Mouse (Mus musculus): ENCODE measurements around the gene Wasl. TPM values are rescaled to one million over a fixed set of nuclear protein-coding genes. Genes with fewer than 3 reads are reported as not detected.
A peak's percentile ranks its signal among the peaks of the same experiment; 100 is the strongest.

The Wasl gene
- polyA plus RNA-seq, 1 experiment, result 39.3 TPM

- no peak for DNase-seq
- Histone ChIP-seq H3K27ac (ENCODE audit: insufficient read depth, low read depth, low read length) (no peak overlapping the region), H3K27me3 (replicated peaks; ENCODE audit: control insufficient read depth, insufficient read depth, low read length) (no peaks in the 10 kb centered on the region), H3K4me1 (ENCODE audit: control insufficient read depth, insufficient read depth, low read length) (0 out of 2 replicates have a peak, but pooled peaks cover 2% of the 10 kb centered on the region), H3K4me3 (ENCODE audit: insufficient read depth, low read depth, low read length) (no peak overlapping the region), H3K36me3 (ENCODE audit: control insufficient read depth, insufficient read depth, low read length) (no peaks in the 10 kb centered on the region)
- TF ChIP-seq CTCF (conservative IDR thresholded peaks at IDR 0.05; ENCODE audit: insufficient read depth, insufficient read length, low read depth, low read length), result no peak
- no peak for TF ChIP-seq POLR2A (IDR thresholded peaks at IDR 0.05; ENCODE audit: low read depth, low read length)
- 88% methylated on average over 6 of the region's 6 CpGs for WGBS
These were observed 64.7 kb downstream of the Wasl start for GRCm38 (mm10) chr6:24600134-24600533.

GRCm38 (mm10) chr6:24599639-24600038 is 65.2 kb downstream of the Wasl start:
- Histone ChIP-seq H3K36me3 (ENCODE audit: control insufficient read depth, insufficient read depth, low read length) (no peaks in the 10 kb centered on the region), H3K27ac (ENCODE audit: insufficient read depth, low read depth, low read length) (no peak overlapping the region), H3K4me1 (ENCODE audit: control insufficient read depth, insufficient read depth, low read length) (0 out of 2 replicates have a peak, but pooled peaks cover 2% of the 10 kb centered on the region), H3K27me3 (replicated peaks; ENCODE audit: control insufficient read depth, insufficient read depth, low read length) (no peaks in the 10 kb centered on the region), H3K4me3 (ENCODE audit: insufficient read depth, low read depth, low read length) (no peak overlapping the region)
- WGBS, result 90% methylated on average over 5 of the region's 5 CpGs
- no peak for TF ChIP-seq CTCF (conservative IDR thresholded peaks at IDR 0.05; ENCODE audit: insufficient read depth, insufficient read length, low read depth, low read length)
- no peak for TF ChIP-seq POLR2A (IDR thresholded peaks at IDR 0.05; ENCODE audit: low read depth, low read length)
- DNase-seq, result no peak

- TF ChIP-seq POLR2A (IDR thresholded peaks at IDR 0.05; ENCODE audit: low read depth, low read length) (no peak), CTCF (conservative IDR thresholded peaks at IDR 0.05; ENCODE audit: insufficient read depth, insufficient read length, low read depth, low read length) (no peak)
- Histone ChIP-seq H3K27ac (ENCODE audit: insufficient read depth, low read depth, low read length) (no peak overlapping the region), H3K4me1 (ENCODE audit: control insufficient read depth, insufficient read depth, low read length) (0 out of 2 replicates have a peak, but pooled peaks cover 2% of the 10 kb centered on the region), H3K36me3 (ENCODE audit: control insufficient read depth, insufficient read depth, low read length) (no peaks in the 10 kb centered on the region), H3K27me3 (replicated peaks; ENCODE audit: control insufficient read depth, insufficient read depth, low read length) (no peaks in the 10 kb centered on the region), H3K4me3 (ENCODE audit: insufficient read depth, low read depth, low read length) (no peak overlapping the region)
- WGBS, result 96% methylated on average over 6 of the region's 6 CpGs
- no peak for DNase-seq
These were observed 65.6 kb downstream of the Wasl start for GRCm38 (mm10) chr6:24599179-24599578.

- no peaks in the 10 kb centered on the region for H3K27me3 ChIP-seq (replicated peaks; ENCODE audit: control insufficient read depth, insufficient read depth, low read length)
- WGBS, result 85% methylated on average over 10 of the region's 10 CpGs
These were observed 67.3 kb downstream of the Wasl start, which contains the start of gene Lmod2 for GRCm38 (mm10) chr6:24597500-24597899. Lmod2 (plus strand) TSS chr6:24597762.

GRCm38 (mm10) chr6:24591525-24592218 is 73.1 kb downstream of the Wasl start:
- DNase-seq, result no peak
- TF ChIP-seq CTCF (conservative IDR thresholded peaks at IDR 0.05; ENCODE audit: insufficient read depth, insufficient read length, low read depth, low read length) (no peak), POLR2A (IDR thresholded peaks at IDR 0.05; ENCODE audit: low read depth, low read length) (no peak)
- Histone ChIP-seq H3K27ac (ENCODE audit: insufficient read depth, low read depth, low read length) (no peak overlapping the region), H3K4me3 (ENCODE audit: insufficient read depth, low read depth, low read length) (no peak overlapping the region), H3K36me3 (ENCODE audit: control insufficient read depth, insufficient read depth, low read length) (no peaks in the 10 kb centered on the region), H3K4me1 (ENCODE audit: control insufficient read depth, insufficient read depth, low read length) (no peaks in the 10 kb centered on the region), H3K27me3 (replicated peaks; ENCODE audit: control insufficient read depth, insufficient read depth, low read length) (no peaks in the 10 kb centered on the region)
- 58% methylated on average over 10 of the region's 10 CpGs for WGBS

More at GRCm38 (mm10) chr6:24597500-24597899, 67.3 kb downstream of the Wasl start, which contains the start of gene Lmod2:
- no peaks in the 10 kb centered on the region for H3K36me3 ChIP-seq (ENCODE audit: control insufficient read depth, insufficient read depth, low read length)
- H3K4me1 ChIP-seq (ENCODE audit: control insufficient read depth, insufficient read depth, low read length), result 0 out of 2 replicates have a peak, but pooled peaks cover 2% of the 10 kb centered on the region
- TF ChIP-seq CTCF (conservative IDR thresholded peaks at IDR 0.05; ENCODE audit: insufficient read depth, insufficient read length, low read depth, low read length) (no peak), POLR2A (IDR thresholded peaks at IDR 0.05; ENCODE audit: low read depth, low read length) (no peak)
- no peak within 1 kb of the TSS for H3K4me3 ChIP-seq (ENCODE audit: insufficient read depth, low read depth, low read length)
- no peak within 1 kb of the TSS for H3K27ac ChIP-seq (ENCODE audit: insufficient read depth, low read depth, low read length)
- no peak for DNase-seq

- Histone ChIP-seq H3K27ac (ENCODE audit: insufficient read depth, low read depth, low read length) (no peak overlapping the region), H3K27me3 (replicated peaks; ENCODE audit: control insufficient read depth, insufficient read depth, low read length) (no peaks in the 10 kb centered on the region), H3K4me1 (ENCODE audit: control insufficient read depth, insufficient read depth, low read length) (no peaks in the 10 kb centered on the region), H3K36me3 (ENCODE audit: control insufficient read depth, insufficient read depth, low read length) (no peaks in the 10 kb centered on the region), H3K4me3 (ENCODE audit: insufficient read depth, low read depth, low read length) (no peak overlapping the region)
- no peak for DNase-seq
- TF ChIP-seq CTCF (conservative IDR thresholded peaks at IDR 0.05; ENCODE audit: insufficient read depth, insufficient read length, low read depth, low read length) (no peak), POLR2A (IDR thresholded peaks at IDR 0.05; ENCODE audit: low read depth, low read length) (no peak)
- 96% methylated on average over 5 of the region's 5 CpGs for WGBS
These were observed 74.5 kb downstream of the Wasl start for GRCm38 (mm10) chr6:24590282-24590681.

GRCm38 (mm10) chr6:24586885-24587284 is 77.9 kb downstream of the Wasl start:
- peak; percentile 81 for DNase-seq
- 44% methylated on average over 3 of the region's 3 CpGs for WGBS
- Histone ChIP-seq H3K36me3 (ENCODE audit: control insufficient read depth, insufficient read depth, low read length) (no peaks in the 10 kb centered on the region), H3K4me3 (ENCODE audit: insufficient read depth, low read depth, low read length) (no peak overlapping the region), H3K27ac (ENCODE audit: insufficient read depth, low read depth, low read length) (peak overlapping the region; percentile 52; the same call in 1 of the 2 replicates), H3K27me3 (replicated peaks; ENCODE audit: control insufficient read depth, insufficient read depth, low read length) (no peaks in the 10 kb centered on the region), H3K4me1 (ENCODE audit: control insufficient read depth, insufficient read depth, low read length) (no peaks in the 10 kb centered on the region)
- TF ChIP-seq CTCF (conservative IDR thresholded peaks at IDR 0.05; ENCODE audit: insufficient read depth, insufficient read length, low read depth, low read length), result no peak
- no peak for TF ChIP-seq POLR2A (IDR thresholded peaks at IDR 0.05; ENCODE audit: low read depth, low read length)
